Mouse (Mus musculus) ES-Bruce4 (cell line): ENCODE results near the gene Tmbim6. TPM values are rescaled to one million over a fixed set of nuclear protein-coding genes. Genes with fewer than 3 reads are reported as not detected.

Experiments used
- H3K27ac ChIP-seq: 2 replicates; pipeline ENCODE4 v1.5.1; 2012; ENCODE audit warnings: low read length, inconsistent platforms; ENCODE audit not compliant: insufficient read depth
- H3K27me3 ChIP-seq: 2 replicates; pipeline ENCODE4 v1.6.1; 2012; ENCODE audit warnings: mild to moderate bottlenecking, low read length, inconsistent platforms; ENCODE audit not compliant: control insufficient read depth, poor library complexity, insufficient read depth, severe bottlenecking
- H3K36me3 ChIP-seq: 2 replicates; pipeline ENCODE4 v1.6.1; 2012; ENCODE audit warnings: inconsistent platforms, mild to moderate bottlenecking, low read length, moderate library complexity; ENCODE audit not compliant: control insufficient read depth, poor library complexity, insufficient read depth, severe bottlenecking
- H3K4me1 ChIP-seq: one replicate; pipeline ENCODE4 v1.8.1; 2011; ENCODE audit warnings: low read length; ENCODE audit not compliant: control insufficient read depth, insufficient read depth
- H3K4me3 ChIP-seq: 2 replicates; pipeline ENCODE4 v1.5.1; 2011; ENCODE audit warnings: low read depth, mild to moderate bottlenecking, low read length
- H3K9ac ChIP-seq: 2 replicates; pipeline ENCODE4 v1.6.1; 2012; ENCODE audit warnings: low read depth, mild to moderate bottlenecking, inconsistent platforms; ENCODE audit not compliant: poor library complexity, severe bottlenecking
- H3K9me3 ChIP-seq: replicated peaks from 2 replicates; pipeline ENCODE4 v1.6.1; 2012; ENCODE audit warnings: mild to moderate bottlenecking, low read length, inconsistent platforms; ENCODE audit not compliant: control insufficient read depth, poor library complexity, insufficient read depth, severe bottlenecking
- CTCF ChIP-seq: IDR thresholded peaks from one replicate; pipeline ENCODE4 v1.8.1; 2011; ENCODE audit warnings: low read depth, low read length
- EP300 ChIP-seq: IDR thresholded peaks from 2 replicates; pipeline ENCODE4 v1.6.1; 2011; ENCODE audit warnings: low read depth, low read length; ENCODE audit not compliant: insufficient read depth
- POLR2A ChIP-seq: IDR thresholded peaks from one replicate; pipeline ENCODE4 v1.8.1; 2011; ENCODE audit warnings: low read length; ENCODE audit not compliant: insufficient read depth
- polyA plus RNA-seq: library from polyadenylated mRNA; stranded (reverse); fragments of >200 nt; gene quantifications from 2 replicates; pipeline ENCODE4 v1.2.4, GENCODE M21; 2011; ENCODE audit warnings: low read depth; ENCODE audit not compliant: missing spikeins, insufficient read depth, insufficient read length

Gene Tmbim6
- polyA plus RNA-seq, 1 experiment: 429 TPM

GRCm38 (mm10) chr15:99423131-99423530 is 30.4 kb downstream of the Tmbim6 start:
- no peak overlapping the region for H3K9ac ChIP-seq
- H3K4me1 ChIP-seq: no peaks in the 10 kb centered on the region
- H3K9me3 ChIP-seq: no peaks in the 10 kb centered on the region
- no peaks in the 10 kb centered on the region for H3K27me3 ChIP-seq
- H3K27ac ChIP-seq: no peak overlapping the region
- no peak for TF ChIP-seq POLR2A
- no peak for TF ChIP-seq EP300
- TF ChIP-seq CTCF: no peak
- H3K4me3 ChIP-seq: no peak overlapping the region
- H3K36me3 ChIP-seq: no peaks in the 10 kb centered on the region

GRCm38 (mm10) chr15:99423884-99424283 is 31.2 kb downstream of the Tmbim6 start:
- H3K36me3 ChIP-seq: no peaks in the 10 kb centered on the region; the same call in 1 of the 2 replicates
- H3K4me1 ChIP-seq: no peaks in the 10 kb centered on the region
- no peak overlapping the region for H3K4me3 ChIP-seq
- H3K9me3 ChIP-seq: no peaks in the 10 kb centered on the region
- H3K27me3 ChIP-seq: no peaks in the 10 kb centered on the region
- H3K27ac ChIP-seq: no peak overlapping the region
- H3K9ac ChIP-seq: no peak overlapping the region
- TF ChIP-seq EP300: no peak
- TF ChIP-seq CTCF: no peak
- TF ChIP-seq POLR2A: no peak

- H3K27ac ChIP-seq: no peak overlapping the region
- no peaks in the 10 kb centered on the region for H3K27me3 ChIP-seq
Observed at GRCm38 (mm10) chr15:99430394-99430793, 37.7 kb downstream of the Tmbim6 start.

GRCm38 (mm10) chr15:99431063-99431462 is 38.4 kb downstream of the Tmbim6 start:
- H3K9me3 ChIP-seq: no peaks in the 10 kb centered on the region
- H3K4me3 ChIP-seq: no peak overlapping the region
- H3K9ac ChIP-seq: no peak overlapping the region
- TF ChIP-seq CTCF (no peak), EP300 (no peak), POLR2A (no peak)
- H3K27me3 ChIP-seq: no peaks in the 10 kb centered on the region
- H3K27ac ChIP-seq: no peak overlapping the region
- no peaks in the 10 kb centered on the region for H3K4me1 ChIP-seq
- no peaks in the 10 kb centered on the region; the same call in 1 of the 2 replicates for H3K36me3 ChIP-seq

More at GRCm38 (mm10) chr15:99430394-99430793, 37.7 kb downstream of the Tmbim6 start:
- no peak overlapping the region for H3K4me3 ChIP-seq
- no peak overlapping the region for H3K9ac ChIP-seq
- no peaks in the 10 kb centered on the region for H3K4me1 ChIP-seq
- TF ChIP-seq EP300 (no peak), CTCF (no peak), POLR2A (no peak)
- H3K9me3 ChIP-seq: no peaks in the 10 kb centered on the region
- H3K36me3 ChIP-seq: no peaks in the 10 kb centered on the region; the same call in 1 of the 2 replicates

GRCm38 (mm10) chr15:99431504-99431903 is 38.8 kb downstream of the Tmbim6 start:
- TF ChIP-seq POLR2A (no peak), EP300 (no peak)
- Histone ChIP-seq H3K9me3 (no peaks in the 10 kb centered on the region), H3K9ac (no peak overlapping the region), H3K36me3 (no peaks in the 10 kb centered on the region; the same call in 1 of the 2 replicates), H3K4me1 (no peaks in the 10 kb centered on the region), H3K4me3 (no peak overlapping the region), H3K27me3 (no peaks in the 10 kb centered on the region), H3K27ac (no peak overlapping the region)

- no peaks in the 10 kb centered on the region for H3K9me3 ChIP-seq
- H3K9ac ChIP-seq: no peak overlapping the region
- H3K4me1 ChIP-seq: no peaks in the 10 kb centered on the region
- H3K27ac ChIP-seq: no peak overlapping the region
- TF ChIP-seq POLR2A (no peak), CTCF (no peak), EP300 (no peak)
- H3K36me3 ChIP-seq: no peaks in the 10 kb centered on the region; the same call in 1 of the 2 replicates
- no peak overlapping the region for H3K4me3 ChIP-seq
- H3K27me3 ChIP-seq: no peaks in the 10 kb centered on the region
Observed at GRCm38 (mm10) chr15:99431967-99432366, 39.3 kb downstream of the Tmbim6 start.
